Mouse (Mus musculus) embryonic facial prominence, embryonic 14.5 days (tissue): ENCODE data around the gene Pigw. TPM values are rescaled to one million over a fixed set of nuclear protein-coding genes. Genes with fewer than 3 reads are reported as not detected.
"Not testable (repeated sequence)": the region's sequence is repeated elsewhere in the genome, so short reads cannot be mapped to it uniquely, and the experiment has no call there.

Experiments used
- ATAC-seq: fragments of 200-750 bp; cut with Nextera tagmentation; 2 replicates; pipeline ENCODE4 v1.8.0; 2017; ENCODE audit warnings: low read depth, moderate number of reproducible peaks, moderate TSS enrichment
- DNase-seq: peaks from one replicate; pipeline ENCODE4 v3.0.0-alpha.2; 2015; ENCODE audit warnings: low spot score
- H3K27ac ChIP-seq: fragments of 300-500 bp; sonication (generic); replicated peaks from 2 replicates; pipeline ENCODE4 v1.5.1; 2014; ENCODE audit warnings: low read depth, mild to moderate bottlenecking, low read length, moderate library complexity
- H3K27me3 ChIP-seq: fragments of 300-500 bp; sonication (generic); replicated peaks from 2 replicates; pipeline ENCODE4 v1.6.1; 2014; ENCODE audit warnings: low read length; ENCODE audit not compliant: control insufficient read depth, insufficient read depth
- H3K36me3 ChIP-seq: fragments of 300-500 bp; sonication (generic); 2 replicates; pipeline ENCODE4 v1.6.1; 2014; ENCODE audit warnings: low read length, mixed read lengths; ENCODE audit not compliant: control insufficient read depth, insufficient read depth
- H3K4me1 ChIP-seq: fragments of 300-500 bp; sonication (generic); 2 replicates; pipeline ENCODE4 v1.6.1; 2014; ENCODE audit warnings: antibody characterized with exemption, low read length; ENCODE audit not compliant: control insufficient read depth, insufficient read depth
- H3K4me2 ChIP-seq: fragments of 300-500 bp; sonication (generic); 2 replicates; pipeline ENCODE4 v1.6.1; 2014; ENCODE audit warnings: low read depth, mild to moderate bottlenecking, low read length, moderate library complexity, mixed read lengths
- H3K4me3 ChIP-seq: fragments of 300-500 bp; sonication (generic); 2 replicates; pipeline ENCODE4 v1.5.1; 2014; ENCODE audit warnings: low read depth, mild to moderate bottlenecking, low read length
- H3K9ac ChIP-seq: fragments of 300-500 bp; sonication (generic); 2 replicates; pipeline ENCODE4 v1.6.1; 2014; ENCODE audit warnings: low read depth, mild to moderate bottlenecking, low read length, moderate library complexity, mixed read lengths
- H3K9me3 ChIP-seq: fragments of 300-500 bp; sonication (generic); 2 replicates; pipeline ENCODE4 v1.6.1; 2016; ENCODE audit warnings: low read length; ENCODE audit not compliant: control insufficient read depth
- WGBS: fragments of 180-500 bp; shearing (Covaris S2); extraction: QIAGEN DNeasy Blood & Tissue Kit; methylation state at CpG from one replicate; pipeline ENCODE4 v1.1.7; 2014; 5-methylcytosine and 5-hydroxymethylcytosine counted together
- polyA plus RNA-seq: library from polyadenylated mRNA; unstranded; fragments of >200 nt; fragmentation: Nextera tagmentation; extraction: Ambion mirVana; gene quantifications from 2 replicates; pipeline ENCODE4 v1.2.1, GENCODE M21; 2014

The Pigw gene
- polyA plus RNA-seq, 1 experiment from 2014 or later: 3.1 TPM

- Histone ChIP-seq H3K27ac (no peak overlapping the region), H3K4me1 (peaks cover 2% of the 10 kb centered on the region; the same call in 1 of the 2 replicates), H3K27me3 (no peaks in the 10 kb centered on the region), H3K9me3 (no peaks in the 10 kb centered on the region), H3K9ac (no peak overlapping the region), H3K4me3 (no peak overlapping the region), H3K36me3 (peaks cover 73% of the 10 kb centered on the region), H3K4me2 (no peak overlapping the region)
- DNase-seq (no peak), ATAC-seq (no peak)
- WGBS: 85% methylated on average over 5 of the region's 5 CpGs
Measured at GRCm38 (mm10) chr11:84886236-84886635, 6.2 kb upstream of the Pigw start.

- peaks cover 7% of the 10 kb centered on the region; the same call in 1 of the 2 replicates for H3K4me1 ChIP-seq
- H3K9me3 ChIP-seq: no peaks in the 10 kb centered on the region
- H3K9ac ChIP-seq: no peak overlapping the region
- ATAC-seq (peak; percentile 54; the same call in 1 of the 2 replicates), DNase-seq (peak; percentile 9)
- H3K4me2 ChIP-seq: no peak overlapping the region
- H3K4me3 ChIP-seq: no peak overlapping the region
- no peaks in the 10 kb centered on the region for H3K27me3 ChIP-seq
- WGBS: 68% methylated on average over 4 of the region's 4 CpGs
- peaks cover 67% of the 10 kb centered on the region for H3K36me3 ChIP-seq
- no peak overlapping the region for H3K27ac ChIP-seq
Measured at GRCm38 (mm10) chr11:84885238-84885637, 5.2 kb upstream of the Pigw start.

- H3K9ac ChIP-seq: no peak overlapping the region
- H3K27me3 ChIP-seq: no peaks in the 10 kb centered on the region
- peaks cover 10% of the 10 kb centered on the region for H3K4me1 ChIP-seq
- DNase-seq (no peak), ATAC-seq (no peak)
- peaks cover 43% of the 10 kb centered on the region for H3K36me3 ChIP-seq
- no peak overlapping the region for H3K27ac ChIP-seq
- H3K4me3 ChIP-seq: no peak overlapping the region
- 91% methylated on average over 7 of the region's 7 CpGs for WGBS
- H3K4me2 ChIP-seq: no peak overlapping the region
- H3K9me3 ChIP-seq: no peaks in the 10 kb centered on the region
Measured at GRCm38 (mm10) chr11:84882346-84882745, 2.3 kb upstream of the Pigw start.

GRCm38 (mm10) chr11:84880971-84881370 lies 886 bp upstream of the Pigw start:
- WGBS: 40% methylated on average over 9 of the region's 9 CpGs
- peak overlapping the region; percentile 92 for H3K27ac ChIP-seq
- peak; percentile 16; the same call in 1 of the 2 replicates for ATAC-seq

GRCm38 (mm10) chr11:84880465-84880961 lies 428 bp upstream of the Pigw start:
- Histone ChIP-seq H3K9ac (peak overlapping the region; percentile 77), H3K9me3 (no peaks in the 10 kb centered on the region), H3K27ac (peak overlapping the region; percentile 92), H3K4me2 (peak overlapping the region; percentile 73), H3K27me3 (no peaks in the 10 kb centered on the region), H3K4me3 (peak overlapping the region; percentile 75), H3K4me1 (peaks cover 10% of the 10 kb centered on the region), H3K36me3 (peaks cover 27% of the 10 kb centered on the region)
- WGBS: under 1% methylated on average over 22 of the region's 24 CpGs
- DNase-seq: peak; percentile 59
- peak; percentile 31 for ATAC-seq

More at GRCm38 (mm10) chr11:84880971-84881370, 886 bp upstream of the Pigw start:
- peak; percentile 62 for DNase-seq
- Histone ChIP-seq H3K36me3 (peaks cover 30% of the 10 kb centered on the region), H3K4me1 (peaks cover 10% of the 10 kb centered on the region), H3K4me2 (peak overlapping the region; percentile 73), H3K9me3 (no peaks in the 10 kb centered on the region), H3K4me3 (peak overlapping the region; percentile 75), H3K9ac (peak overlapping the region; percentile 77), H3K27me3 (no peaks in the 10 kb centered on the region)

- DNase-seq (no peak), ATAC-seq (no peak)
- no peaks in the 10 kb centered on the region for H3K27me3 ChIP-seq
- WGBS: 26% methylated on average over 6 of the region's 7 CpGs
- H3K36me3 ChIP-seq: peaks cover 15% of the 10 kb centered on the region
- H3K9me3 ChIP-seq: no peaks in the 10 kb centered on the region
- peak overlapping the region; percentile 73 for H3K4me2 ChIP-seq
- peak overlapping the region; percentile 75 for H3K4me3 ChIP-seq
- H3K4me1 ChIP-seq: peaks cover 10% of the 10 kb centered on the region
- peak overlapping the region; percentile 77 for H3K9ac ChIP-seq
- H3K27ac ChIP-seq: peak overlapping the region; percentile 92
Measured at GRCm38 (mm10) chr11:84879007-84879771, 896 bp downstream of the Pigw start.

- not testable (repeated sequence) for DNase-seq
Measured at GRCm38 (mm10) chr11:84876020-84876419, 4.1 kb downstream of the Pigw start.

GRCm38 (mm10) chr11:84873042-84873833 lies 6.8 kb downstream of the Pigw start:
- no peak overlapping the region for H3K4me2 ChIP-seq
- H3K9me3 ChIP-seq: no peaks in the 10 kb centered on the region
- peaks cover 4% of the 10 kb centered on the region; the same call in 1 of the 2 replicates for H3K4me1 ChIP-seq
- DNase-seq (no peak), ATAC-seq (no peak)
- H3K27ac ChIP-seq: no peak overlapping the region
- H3K9ac ChIP-seq: no peak overlapping the region
- 72% methylated on average over 1 of the region's 1 CpGs for WGBS
- H3K27me3 ChIP-seq: no peaks in the 10 kb centered on the region
- no peak overlapping the region for H3K4me3 ChIP-seq
- 0 out of 2 replicates have a peak, but pooled peaks cover 3% of the 10 kb centered on the region for H3K36me3 ChIP-seq

More at GRCm38 (mm10) chr11:84876020-84876419, 4.1 kb downstream of the Pigw start:
- no CpG with 5 or more reads among the region's 1 CpGs for WGBS
- not testable (repeated sequence) for ATAC-seq, H3K27ac ChIP-seq, H3K9ac ChIP-seq, H3K4me2 ChIP-seq, H3K4me1 ChIP-seq, H3K9me3 ChIP-seq, H3K36me3 ChIP-seq, H3K27me3 ChIP-seq, H3K4me3 ChIP-seq
